Mouse (Mus musculus): ENCODE results near the gene Kdm5a. TPM values are rescaled to one million over a fixed set of nuclear protein-coding genes. Genes with fewer than 3 reads are reported as not detected.

Gene Kdm5a
- total RNA-seq, 2 experiments from 2014 or later, result 32.3 to 38.9 TPM

Other genes starting within 250 kb of the Kdm5a start
- gene D330020A13Rik, start 69.8 kb upstream of the Kdm5a start, total RNA-seq (2021), result under 1 TPM; 0.26 to 0.34 TPM
- 1 to 10 TPM; 3.7 to 5.0 TPM for gene B4galnt3, start 69.6 kb upstream of the Kdm5a start, total RNA-seq (2021)
- 10 to 100 TPM; 10.4 to 11.1 TPM for gene Ccdc77, start 250 bp downstream of the Kdm5a start, total RNA-seq (2021)
- 1 to 10 TPM; 4.7 to 5.2 TPM for gene Il17ra, start 99.1 kb downstream of the Kdm5a start, total RNA-seq (2021)
- under 1 TPM; 0.13 to 0.15 TPM for gene Tmem121b, start 129.7 kb downstream of the Kdm5a start, total RNA-seq (2021)
- gene Hdhd5, start 167.2 kb downstream of the Kdm5a start, total RNA-seq (2021), result 10 to 100 TPM; 16.1 to 18.3 TPM

Measured in gastrocnemius, postnatal 4 days (tissue).